Mouse (Mus musculus) lung, postnatal 0 days (tissue): ENCODE measurements around the gene Sap18b.

ENCODE experiments used
- CTCF ChIP-seq: IDR thresholded peaks from 2 replicates; pipeline ENCODE4 v1.5.1; 2016; ENCODE audit warnings: antibody characterized with exemption, mild to moderate bottlenecking
- EP300 ChIP-seq: IDR thresholded peaks from 2 replicates; pipeline ENCODE4 v1.6.1; 2016; ENCODE audit warnings: antibody characterized with exemption, mild to moderate bottlenecking, control low read depth

- no peak for TF ChIP-seq CTCF
- no peak for TF ChIP-seq EP300
These were observed 46.5 kb downstream of the Sap18b start for GRCm38 (mm10) chr8:95871690-95872089.
